Mouse (Mus musculus): Measurements from ENCODE around the gene Inpp5e. TPM values are rescaled to one million over a fixed set of nuclear protein-coding genes. Genes with fewer than 3 reads are reported as not detected.
A peak's percentile ranks its signal among the peaks of the same experiment; 100 is the strongest.

Gene Inpp5e
- total RNA-seq, 2 experiments from 2014 or later, result 7.9 to 9.3 TPM

- intact Hi-C loops (cut with DNase I), result no loop called here
- H3K4me3 ChIP-seq, result no peak overlapping the region
- TF ChIP-seq CTCF (IDR thresholded peaks at IDR 0.05), result no peak
- DNase-seq, result no peak
- peak overlapping the region; percentile 49; the same call in 1 of the 2 replicates for H3K27ac ChIP-seq
Observed at GRCm38 (mm10) chr2:26410931-26411411, 2.0 kb upstream of the Inpp5e start.

DNA sequence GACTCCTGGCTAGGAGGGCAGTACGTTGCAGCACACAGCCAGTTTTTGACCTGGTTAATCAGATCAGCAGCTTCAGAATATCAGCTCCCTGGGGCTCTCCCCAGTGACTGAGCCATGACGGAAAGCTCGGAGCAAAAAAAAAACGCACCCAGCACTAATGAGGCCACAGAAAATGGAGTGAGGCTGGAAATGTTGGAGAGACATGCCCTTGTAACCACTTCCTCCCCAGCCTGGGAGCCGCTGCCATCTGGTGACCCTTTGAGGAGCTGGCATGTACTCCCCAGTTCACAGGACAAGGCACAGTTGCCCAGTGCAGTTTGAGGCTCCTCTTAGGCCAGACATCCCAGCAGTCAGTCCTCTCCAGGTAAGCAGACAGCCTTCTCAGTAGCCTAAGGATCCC lies 1.1 kb upstream of the Inpp5e start:
- no peak for DNase-seq
- H3K4me3 ChIP-seq, result no peak overlapping the region
- intact Hi-C loops (cut with DNase I), result no loop called here
- H3K27ac ChIP-seq, result 0 out of 2 replicates have a peak overlapping the region, but pooled peaks have one; percentile 5
- no peak for TF ChIP-seq CTCF (IDR thresholded peaks at IDR 0.05)

DNA sequence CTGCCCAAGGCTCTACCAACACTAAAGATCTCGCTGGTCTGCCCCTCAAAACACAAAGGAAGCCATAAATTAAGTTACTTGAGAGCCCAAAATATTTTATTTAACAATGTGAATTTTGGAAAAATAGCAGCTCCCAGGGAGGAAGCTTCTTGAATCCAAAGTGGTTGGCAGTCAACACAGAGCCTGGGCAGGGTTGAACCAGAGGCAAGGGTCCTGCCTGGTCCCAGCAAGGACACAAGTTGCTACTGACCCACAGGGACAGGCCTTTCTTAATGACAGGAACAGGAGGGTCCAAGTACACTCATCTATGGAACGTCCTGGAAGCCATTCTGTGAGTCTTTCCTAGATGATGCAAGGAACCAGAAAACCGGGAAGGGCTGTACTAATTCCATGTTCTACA lies 359 bp upstream of the Inpp5e start:
- intact Hi-C loops (cut with DNase I), result loop anchor here (5.0 kb wide), 1 partner anchor 33 kb away; no protein-coding TSS in a partner anchor
- DNase-seq, result no peak
- TF ChIP-seq CTCF (IDR thresholded peaks at IDR 0.05), result no peak
- H3K27ac ChIP-seq, result peak overlapping the region; percentile 97
- H3K4me3 ChIP-seq, result peak overlapping the region; percentile 93

DNA sequence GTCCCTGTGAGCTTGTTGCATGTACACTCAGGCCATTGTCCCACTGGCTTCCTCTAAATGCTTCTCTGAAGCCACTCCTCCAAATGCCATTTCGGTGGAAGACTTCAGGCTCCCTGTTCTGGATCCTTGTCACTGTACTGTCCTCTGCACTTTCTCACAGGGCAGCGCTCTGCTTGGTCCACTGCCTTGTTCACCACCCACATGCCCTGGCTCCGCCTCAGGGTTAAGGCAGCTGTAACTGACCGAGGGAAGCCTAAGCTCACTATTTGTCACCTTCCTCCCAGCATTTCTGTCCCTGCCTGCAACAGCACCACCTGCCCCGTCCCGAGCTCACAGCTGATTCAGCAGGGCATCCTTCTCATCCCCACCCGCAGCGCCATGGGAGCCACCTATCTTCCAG lies 5.7 kb downstream of the Inpp5e start:
- TF ChIP-seq CTCF (IDR thresholded peaks at IDR 0.05), result no peak
- intact Hi-C loops (cut with DNase I), result no loop called here

GRCm38 (mm10) chr2:26402265-26402664 lies 6.7 kb downstream of the Inpp5e start:
- no peak for TF ChIP-seq CTCF (IDR thresholded peaks at IDR 0.05)
- intact Hi-C loops (cut with DNase I), result no loop called here
- H3K4me3 ChIP-seq, result no peak overlapping the region
- DNase-seq, result no peak
- no peak overlapping the region for H3K27ac ChIP-seq

More for the DNA sequence above, 5.7 kb downstream of the Inpp5e start:
- H3K27ac ChIP-seq, result no peak overlapping the region
- no peak for DNase-seq
- no peak overlapping the region for H3K4me3 ChIP-seq

DNA sequence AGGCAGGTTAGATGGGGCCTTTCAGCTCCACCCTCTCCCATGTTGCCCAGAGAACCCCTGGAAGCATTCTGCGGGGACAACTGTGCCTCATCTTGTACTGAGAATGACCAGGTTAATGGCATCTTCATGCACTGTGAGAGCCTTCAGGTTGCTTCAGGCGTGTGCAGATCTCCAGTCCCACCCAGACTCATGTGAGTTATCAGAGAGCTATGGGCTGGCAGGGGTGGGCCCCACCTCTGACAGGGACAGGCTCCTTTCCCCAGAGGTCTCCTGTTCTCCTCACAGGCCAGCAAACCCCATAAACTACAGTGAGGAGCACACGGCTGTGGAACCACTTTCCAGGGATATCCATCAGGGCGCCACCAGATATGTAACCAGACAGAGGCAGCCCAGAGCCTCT lies 8.0 kb downstream of the Inpp5e start:
- H3K27ac ChIP-seq, result peak overlapping the region; percentile 60; the same call in 1 of the 2 replicates
- no peak for DNase-seq
- H3K4me3 ChIP-seq, result no peak overlapping the region
- intact Hi-C loops (cut with DNase I), result no loop called here
- no peak for TF ChIP-seq CTCF (IDR thresholded peaks at IDR 0.05)

GRCm38 (mm10) chr2:26400296-26400695 lies 8.7 kb downstream of the Inpp5e start:
- TF ChIP-seq CTCF (IDR thresholded peaks at IDR 0.05), result no peak
- no peak for DNase-seq

DNA sequence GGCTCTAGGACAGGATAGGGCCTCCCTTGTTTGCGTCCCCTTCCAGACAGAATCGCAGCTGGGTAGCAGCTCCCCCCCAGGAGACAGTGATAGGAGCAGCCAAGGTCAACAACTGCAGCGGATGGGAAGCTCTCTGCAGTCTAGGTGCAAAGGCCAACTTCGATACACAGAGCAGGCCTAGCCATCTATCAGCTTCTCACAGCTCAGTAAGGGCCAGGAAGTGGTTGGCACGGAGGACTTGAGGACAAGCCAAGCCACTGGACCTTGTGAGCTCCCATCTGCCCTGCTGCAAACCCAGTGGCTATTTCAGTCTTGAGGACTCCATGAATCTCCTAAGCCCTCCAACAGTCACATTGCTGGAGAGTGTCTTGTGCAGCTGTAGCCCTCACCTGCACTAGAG lies 9.4 kb downstream of the Inpp5e start:
- peak overlapping the region; percentile 60 for H3K27ac ChIP-seq
- intact Hi-C loops (cut with DNase I), result loop anchor here (10.0 kb wide), 1 partner anchor 375 kb away; the partner anchor contains the start of gene Ubac1
- DNase-seq, result peak; percentile 63
- H3K4me3 ChIP-seq, result no peak overlapping the region
- no peak for TF ChIP-seq CTCF (IDR thresholded peaks at IDR 0.05)

More at GRCm38 (mm10) chr2:26400296-26400695, 8.7 kb downstream of the Inpp5e start:
- H3K4me3 ChIP-seq, result no peak overlapping the region
- intact Hi-C loops (cut with DNase I), result no loop called here
- H3K27ac ChIP-seq, result peak overlapping the region; percentile 60

- no peak for DNase-seq
- intact Hi-C loops (cut with DNase I), result loop anchor here (10.0 kb wide), 1 partner anchor 374 kb away; the partner anchor contains the start of gene Ubac1
- Histone ChIP-seq H3K27ac (peak overlapping the region; percentile 60), H3K4me3 (no peak overlapping the region)
- no peak for TF ChIP-seq CTCF (IDR thresholded peaks at IDR 0.05)
Observed at GRCm38 (mm10) chr2:26398978-26399377, 10.0 kb downstream of the Inpp5e start.

- Histone ChIP-seq H3K4me3 (no peak overlapping the region), H3K27ac (no peak overlapping the region)
- DNase-seq, result no peak
- intact Hi-C loops (cut with DNase I), result loop anchor here (10.0 kb wide), 1 partner anchor 367 kb away; the partner anchor contains the start of gene Ubac1
- TF ChIP-seq CTCF (IDR thresholded peaks at IDR 0.05), result no peak
Observed at GRCm38 (mm10) chr2:26391617-26392016, 17.4 kb downstream of the Inpp5e start.

DNA sequence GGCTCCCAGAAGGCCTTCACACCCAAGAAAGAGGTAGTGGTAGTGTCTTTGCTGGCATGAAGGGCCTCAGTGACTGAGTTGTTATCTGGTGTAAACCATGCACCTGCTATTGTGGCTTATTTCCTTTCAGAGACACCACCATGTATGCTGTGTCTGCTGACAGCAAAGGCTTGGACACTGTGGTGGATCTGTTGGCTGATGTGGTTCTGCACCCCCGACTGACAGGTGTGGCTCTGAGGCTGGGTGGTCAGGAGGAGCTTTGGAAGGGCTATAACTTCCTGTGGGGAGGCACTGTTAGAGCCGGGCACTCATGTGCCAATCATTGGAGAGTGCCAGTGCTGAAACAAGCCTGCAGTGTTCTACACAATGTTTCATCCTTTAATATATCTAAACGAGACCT lies 18.0 kb downstream of the Inpp5e start:
- no peak for DNase-seq
- no peak overlapping the region for H3K4me3 ChIP-seq
- no peak for TF ChIP-seq CTCF (IDR thresholded peaks at IDR 0.05)
- H3K27ac ChIP-seq, result no peak overlapping the region
- intact Hi-C loops (cut with DNase I), result loop anchor here (10.0 kb wide), 1 partner anchor 366 kb away; the partner anchor contains the start of gene Ubac1

GRCm38 (mm10) chr2:26389154-26389690 lies 19.8 kb downstream of the Inpp5e start, which contains the start of the genes Entr1 and Pmpca:
Entr1 (minus strand) TSS chr2:26389316.
Pmpca (plus strand) TSS chr2:26389339.
- Histone ChIP-seq H3K27ac (peak within 1 kb of the TSS; percentile 90), H3K4me3 (peak within 1 kb of the TSS; percentile 98)
- peak; percentile 92 for DNase-seq
- TF ChIP-seq CTCF (IDR thresholded peaks at IDR 0.05), result no peak
- intact Hi-C loops (cut with DNase I), result loop anchor here (2.0 kb wide), 1 partner anchor 36 kb away; the partner anchor contains the start of gene Dnlz

DNA sequence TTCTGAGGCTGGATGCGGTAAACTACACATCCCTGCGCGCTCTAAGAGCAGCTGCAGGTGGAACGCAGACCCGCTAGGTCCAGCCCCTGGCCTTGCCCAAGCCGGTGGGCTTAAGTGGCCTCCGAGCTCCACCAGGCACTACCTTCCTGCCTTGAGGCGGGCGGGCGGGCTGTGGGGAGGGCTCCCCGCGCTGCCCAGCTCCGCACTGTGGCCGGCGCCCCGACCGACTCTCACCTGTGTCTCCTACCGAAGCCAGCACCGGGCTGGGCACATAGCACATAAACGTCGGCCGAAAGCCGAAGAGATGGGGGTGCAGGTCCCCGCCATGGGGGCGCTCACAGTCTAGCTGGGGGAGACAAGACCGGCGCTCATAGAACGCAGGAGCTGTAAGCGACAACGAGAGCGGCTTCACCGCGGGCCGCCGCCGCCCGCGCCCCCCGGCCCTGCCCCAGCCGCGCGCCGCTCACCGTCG lies 20.3 kb downstream of the Inpp5e start:
- peak overlapping the region; percentile 98 for H3K4me3 ChIP-seq
- DNase-seq, result peak; percentile 52
- H3K27ac ChIP-seq, result peak overlapping the region; percentile 90
- no peak for TF ChIP-seq CTCF (IDR thresholded peaks at IDR 0.05)
- intact Hi-C loops (cut with DNase I), result loop anchor here (2.0 kb wide), 1 partner anchor 36 kb away; the partner anchor contains the start of gene Dnlz

Data from gastrocnemius, adult 2 months (tissue).